Mouse (Mus musculus) intestine, embryonic 15.5 days (tissue): ENCODE data around the gene Arih1. TPM values are rescaled to one million over a fixed set of nuclear protein-coding genes. Genes with fewer than 3 reads are reported as not detected.

Experiments used
- ATAC-seq: fragments of 200-750 bp; cut with Nextera tagmentation; 2 replicates; pipeline ENCODE4 v1.8.0; 2017; ENCODE audit warnings: moderate TSS enrichment, moderate library complexity
- H3K27ac ChIP-seq: fragments of 300-500 bp; sonication (generic); 2 replicates; pipeline ENCODE4 v1.5.1; 2015; ENCODE audit warnings: mild to moderate bottlenecking, inconsistent platforms
- H3K27me3 ChIP-seq: fragments of 300-500 bp; sonication (generic); replicated peaks from 2 replicates; pipeline ENCODE4 v1.6.1; 2015; ENCODE audit warnings: inconsistent platforms
- H3K36me3 ChIP-seq: fragments of 300-500 bp; sonication (generic); 2 replicates; pipeline ENCODE4 v1.6.1; 2015; ENCODE audit warnings: inconsistent platforms
- H3K4me1 ChIP-seq: fragments of 300-500 bp; sonication (generic); replicated peaks from 2 replicates; pipeline ENCODE4 v1.6.1; 2015; ENCODE audit warnings: inconsistent platforms
- H3K4me2 ChIP-seq: fragments of 300-500 bp; sonication (generic); replicated peaks from 2 replicates; pipeline ENCODE4 v1.6.1; 2015; ENCODE audit warnings: mild to moderate bottlenecking, inconsistent platforms
- H3K4me3 ChIP-seq: fragments of 300-500 bp; sonication (generic); replicated peaks from 2 replicates; pipeline ENCODE4 v1.5.1; 2015; ENCODE audit warnings: inconsistent platforms
- H3K9ac ChIP-seq: fragments of 300-500 bp; sonication (generic); 2 replicates; pipeline ENCODE4 v1.6.1; 2015; ENCODE audit warnings: inconsistent platforms
- H3K9me3 ChIP-seq: fragments of 300-500 bp; sonication (generic); 2 replicates; pipeline ENCODE4 v1.6.1; 2016; ENCODE audit warnings: inconsistent platforms
- WGBS: fragments of 180-500 bp; shearing (Covaris S2); methylation state at CpG from one replicate; pipeline ENCODE4 v1.1.7; 2015; 5-methylcytosine and 5-hydroxymethylcytosine counted together
- polyA plus RNA-seq: library from polyadenylated mRNA; unstranded; fragments of >200 nt; fragmentation: Nextera tagmentation; extraction: Ambion mirVana; gene quantifications from 2 replicates; pipeline ENCODE4 v1.2.1, GENCODE M21; 2015

Arih1 gene
- polyA plus RNA-seq, 1 experiment from 2014 or later, result 11.5 TPM

DNA sequence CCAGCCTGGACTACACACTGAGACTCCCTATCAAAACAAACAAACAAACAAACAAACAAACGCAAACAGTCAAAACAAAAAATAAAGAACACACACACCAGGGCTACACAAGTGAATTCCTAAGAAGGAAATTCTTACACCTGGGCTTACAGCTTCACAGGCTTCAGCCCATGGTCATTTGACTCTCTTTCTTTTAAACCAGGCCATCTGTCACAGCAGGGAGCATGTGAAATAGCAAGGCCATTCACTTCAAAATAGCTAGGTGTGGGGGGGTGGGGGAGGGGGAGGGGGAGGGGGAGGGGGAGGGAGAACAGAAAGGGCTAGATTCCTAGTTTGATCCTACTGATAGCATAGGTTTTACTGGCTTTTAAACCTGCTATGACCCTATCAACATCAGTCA is 21.7 kb upstream of the Arih1 start:
- 49% methylated on average over 1 of the region's 1 CpGs for WGBS
- ATAC-seq, result no peak
- no peak overlapping the region for H3K4me3 ChIP-seq

DNA sequence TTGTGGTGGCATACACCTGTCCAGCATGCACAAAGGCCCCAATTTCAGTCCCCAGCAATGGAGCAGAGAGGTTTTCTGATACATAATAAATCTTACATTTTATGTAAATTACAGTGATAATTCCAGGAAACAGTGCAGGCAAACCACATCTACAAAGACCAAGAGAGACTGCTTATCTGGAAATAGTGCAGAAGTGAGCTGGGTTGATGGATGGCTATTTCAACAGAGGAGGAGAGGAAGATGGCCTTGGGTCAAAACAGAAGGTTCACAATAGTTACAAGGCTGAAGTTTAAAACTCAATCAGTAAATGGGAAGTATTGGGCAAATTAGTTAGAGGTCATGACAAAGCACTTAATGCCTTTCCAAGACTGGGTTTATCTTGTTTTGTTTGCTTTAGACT is 913 bp upstream of the Arih1 start:
- Histone ChIP-seq H3K4me1 (no peaks in the 10 kb centered on the region), H3K9ac (peak overlapping the region; percentile 56), H3K27ac (peak overlapping the region; percentile 99; the same call in 1 of the 2 replicates), H3K27me3 (no peaks in the 10 kb centered on the region), H3K4me2 (peak overlapping the region; percentile 66), H3K4me3 (peak overlapping the region; percentile 96), H3K36me3 (no peaks in the 10 kb centered on the region), H3K9me3 (no peaks in the 10 kb centered on the region)
- no peak for ATAC-seq

More for the DNA sequence above, 21.7 kb upstream of the Arih1 start:
- no peaks in the 10 kb centered on the region for H3K27me3 ChIP-seq
- no peaks in the 10 kb centered on the region for H3K9me3 ChIP-seq
- H3K4me1 ChIP-seq, result no peaks in the 10 kb centered on the region
- H3K9ac ChIP-seq, result no peak overlapping the region
- H3K4me2 ChIP-seq, result no peak overlapping the region
- H3K36me3 ChIP-seq, result no peaks in the 10 kb centered on the region
- H3K27ac ChIP-seq, result no peak overlapping the region

DNA sequence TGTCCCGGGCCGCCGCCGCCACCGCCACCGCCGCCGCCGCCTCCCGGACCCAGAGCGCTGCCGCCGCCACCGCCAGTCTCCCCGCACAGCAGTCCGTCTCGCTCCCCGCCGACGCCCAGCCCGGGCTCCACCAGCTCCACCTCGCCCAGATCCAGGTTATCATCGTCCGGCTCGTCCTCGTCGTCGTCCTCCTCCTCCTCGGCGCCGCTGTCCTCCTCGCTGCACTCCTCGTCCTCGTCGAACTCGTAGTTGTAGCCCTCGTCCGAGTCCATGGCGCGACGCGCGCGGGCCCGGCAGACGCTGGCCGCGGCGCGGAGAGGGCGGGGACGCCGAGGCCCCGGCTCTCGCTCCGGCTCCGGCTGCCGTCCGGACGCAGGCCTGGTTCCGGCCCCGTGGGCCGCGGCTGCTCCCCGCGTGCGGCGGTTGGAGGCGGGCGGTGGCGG is 321 bp downstream of the Arih1 start:
- Histone ChIP-seq H3K4me1 (no peaks in the 10 kb centered on the region), H3K27ac (peak overlapping the region; percentile 99), H3K4me2 (peak overlapping the region; percentile 74), H3K9me3 (no peaks in the 10 kb centered on the region), H3K4me3 (peak overlapping the region; percentile 96), H3K36me3 (no peaks in the 10 kb centered on the region), H3K9ac (peak overlapping the region; percentile 97), H3K27me3 (no peaks in the 10 kb centered on the region)
- WGBS, result under 1% methylated on average over 61 of the region's 71 CpGs
- peak; percentile 81 for ATAC-seq

DNA sequence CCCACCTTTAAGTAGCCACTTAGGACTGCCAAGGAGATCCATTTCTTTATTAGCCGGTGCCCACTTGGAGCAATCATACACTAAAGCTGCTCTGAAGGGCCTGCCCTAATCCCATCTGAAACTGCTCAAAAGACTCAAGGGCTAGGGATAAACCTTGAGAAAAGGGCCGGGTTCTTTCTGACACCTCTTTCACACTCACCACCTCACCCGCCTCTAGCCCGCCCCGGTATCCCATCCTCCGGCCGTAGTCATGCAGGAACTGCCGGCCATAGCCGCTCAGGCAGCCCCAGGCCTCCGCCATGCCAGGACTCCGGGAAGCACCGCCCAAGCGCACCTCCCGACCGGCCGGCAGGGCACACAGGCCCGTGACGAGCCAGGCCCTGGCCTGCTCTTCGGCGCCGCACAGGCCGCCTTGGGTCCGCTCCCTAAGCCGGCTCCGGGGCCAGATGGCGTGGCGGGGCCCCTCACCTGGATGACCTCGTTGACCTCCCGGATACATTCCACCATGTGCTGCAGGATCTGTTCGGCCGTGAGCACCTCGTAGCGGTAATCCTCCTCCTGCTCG is 825 bp downstream of the Arih1 start:
- under 1% methylated on average over 34 of the region's 34 CpGs for WGBS
- Histone ChIP-seq H3K4me3 (peak overlapping the region; percentile 96), H3K27ac (peak overlapping the region; percentile 99), H3K4me2 (peak overlapping the region; percentile 74), H3K9ac (peak overlapping the region; percentile 97), H3K4me1 (no peaks in the 10 kb centered on the region), H3K9me3 (no peaks in the 10 kb centered on the region), H3K36me3 (no peaks in the 10 kb centered on the region), H3K27me3 (no peaks in the 10 kb centered on the region)
- ATAC-seq, result peak; percentile 48

DNA sequence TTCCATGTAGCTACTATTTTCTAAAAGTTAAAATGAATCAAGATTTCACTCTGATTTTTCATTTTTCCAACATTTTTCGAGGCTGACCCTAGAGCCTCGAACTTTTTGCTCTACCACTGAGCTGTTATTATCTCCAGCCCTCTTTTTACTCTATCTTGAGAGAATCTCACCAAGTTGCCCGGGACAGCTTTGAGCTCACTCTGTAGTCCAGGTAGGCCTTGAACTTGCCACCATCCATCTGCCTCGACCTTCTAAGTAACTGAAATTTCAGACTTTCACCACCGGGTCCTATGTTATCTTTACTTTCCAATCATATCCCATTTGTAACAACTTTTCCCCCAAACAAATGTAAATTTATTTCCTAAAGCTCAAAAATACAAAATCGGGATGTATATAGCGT is 1.7 kb downstream of the Arih1 start:
- 12% methylated on average over 7 of the region's 7 CpGs for WGBS
- peak overlapping the region; percentile 74 for H3K4me2 ChIP-seq
- H3K27ac ChIP-seq, result no peak overlapping the region
- no peaks in the 10 kb centered on the region for H3K36me3 ChIP-seq
- H3K27me3 ChIP-seq, result no peaks in the 10 kb centered on the region
- 0 out of 2 replicates have a peak, but pooled peaks cover 3% of the 10 kb centered on the region for H3K4me1 ChIP-seq
- H3K9ac ChIP-seq, result peak overlapping the region; percentile 97
- peak overlapping the region; percentile 96 for H3K4me3 ChIP-seq
- no peaks in the 10 kb centered on the region for H3K9me3 ChIP-seq
- no peak for ATAC-seq

DNA sequence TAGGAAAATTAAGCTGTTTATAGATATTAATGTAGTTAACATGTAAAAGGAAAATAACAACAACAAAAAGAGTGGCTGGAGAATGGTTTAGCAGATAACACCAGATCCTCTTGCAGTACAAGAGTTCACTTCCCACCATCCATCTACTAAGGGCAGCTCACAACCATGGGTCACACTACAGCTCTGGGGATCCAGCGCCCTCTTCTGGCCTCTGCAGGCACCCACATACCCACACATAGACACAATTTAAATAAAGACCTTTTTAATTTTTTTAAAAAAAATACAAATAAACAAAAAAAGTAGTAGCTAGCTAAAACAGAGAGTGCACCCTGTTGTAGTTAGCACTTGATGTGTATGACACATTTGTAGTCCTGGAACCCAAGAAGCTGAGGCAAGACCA is 4.0 kb downstream of the Arih1 start:
- H3K9me3 ChIP-seq, result no peaks in the 10 kb centered on the region
- no peak overlapping the region for H3K9ac ChIP-seq
- H3K4me1 ChIP-seq, result 0 out of 2 replicates have a peak, but pooled peaks cover 3% of the 10 kb centered on the region
- WGBS, result 23% methylated on average over 1 of the region's 1 CpGs
- H3K27me3 ChIP-seq, result no peaks in the 10 kb centered on the region
- ATAC-seq, result no peak
- H3K4me2 ChIP-seq, result no peak overlapping the region
- H3K36me3 ChIP-seq, result no peaks in the 10 kb centered on the region
- H3K27ac ChIP-seq, result no peak overlapping the region
- H3K4me3 ChIP-seq, result no peak overlapping the region

DNA sequence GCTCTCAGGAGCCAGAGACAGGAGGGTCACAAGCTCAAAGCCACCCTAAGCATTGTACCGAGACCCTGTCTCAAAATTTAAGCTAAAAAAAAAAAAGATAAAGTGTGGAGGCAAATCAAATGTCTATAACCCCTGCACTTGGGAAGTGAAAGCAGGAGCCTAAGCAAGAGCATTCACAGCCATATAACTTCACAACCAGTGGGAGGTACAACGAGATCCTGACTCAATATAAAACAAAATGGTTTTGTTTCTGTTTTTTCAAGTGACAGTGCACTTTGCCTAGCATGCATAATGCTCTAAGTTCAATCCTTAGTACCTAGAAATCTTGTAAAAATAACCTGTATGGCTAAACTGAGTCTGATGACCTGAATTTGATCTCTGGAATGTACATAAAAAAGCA is 9.8 kb downstream of the Arih1 start:
- Histone ChIP-seq H3K4me2 (no peak overlapping the region), H3K9ac (no peak overlapping the region), H3K9me3 (no peaks in the 10 kb centered on the region), H3K4me3 (no peak overlapping the region), H3K36me3 (no peaks in the 10 kb centered on the region), H3K4me1 (0 out of 2 replicates have a peak, but pooled peaks cover 3% of the 10 kb centered on the region), H3K27ac (no peak overlapping the region), H3K27me3 (no peaks in the 10 kb centered on the region)
- 86% methylated on average over 2 of the region's 2 CpGs for WGBS
- ATAC-seq, result no peak

DNA sequence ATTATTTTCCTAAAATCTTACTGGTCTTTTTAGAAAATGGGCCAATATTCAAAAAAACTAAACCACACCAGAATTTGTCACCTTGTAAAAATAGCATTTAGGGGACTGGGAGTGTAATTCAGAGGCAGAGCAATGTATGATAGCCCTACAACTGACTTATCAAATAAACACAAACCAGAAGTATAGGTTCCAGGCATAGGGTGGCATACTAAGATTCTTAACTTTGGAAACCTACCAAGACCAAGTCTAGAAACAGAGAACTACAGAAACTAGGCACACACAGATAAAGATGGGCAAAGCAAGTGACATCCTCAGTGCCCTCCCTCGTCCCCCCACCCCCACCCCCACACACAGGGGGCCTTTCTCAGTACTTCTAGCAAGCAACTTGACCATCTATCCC is 11.6 kb downstream of the Arih1 start:
- H3K4me2 ChIP-seq, result no peak overlapping the region
- no peaks in the 10 kb centered on the region for H3K9me3 ChIP-seq
- H3K27me3 ChIP-seq, result no peaks in the 10 kb centered on the region
- no peak overlapping the region for H3K9ac ChIP-seq
- H3K4me3 ChIP-seq, result no peak overlapping the region
- no peaks in the 10 kb centered on the region for H3K36me3 ChIP-seq
- WGBS, result 90% methylated on average over 1 of the region's 1 CpGs
- no peak overlapping the region for H3K27ac ChIP-seq
- H3K4me1 ChIP-seq, result 0 out of 2 replicates have a peak, but pooled peaks cover under 1% of the 10 kb centered on the region
- ATAC-seq, result no peak

DNA sequence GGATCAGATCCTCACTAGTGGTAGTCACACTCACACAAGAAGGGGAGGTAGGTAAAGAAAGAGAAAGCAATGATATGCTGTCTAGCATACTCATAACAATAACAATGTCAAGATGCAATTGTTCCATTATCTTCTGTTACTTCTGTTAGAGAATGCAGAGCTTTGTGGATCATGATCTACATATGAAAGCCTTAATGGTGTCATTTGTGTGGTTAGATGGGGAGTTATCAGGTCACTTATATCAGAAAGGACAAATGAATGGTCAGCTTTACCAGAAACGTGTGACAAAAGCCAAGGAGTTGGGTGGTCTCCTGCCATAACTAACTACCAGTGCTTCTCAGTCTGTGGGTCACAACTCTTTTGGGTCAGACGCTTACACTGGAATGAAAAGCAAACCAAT is 13.2 kb downstream of the Arih1 start:
- WGBS, result 85% methylated on average over 2 of the region's 2 CpGs
- no peak for ATAC-seq
- Histone ChIP-seq H3K36me3 (no peaks in the 10 kb centered on the region), H3K9me3 (no peaks in the 10 kb centered on the region), H3K27me3 (no peaks in the 10 kb centered on the region), H3K27ac (no peak overlapping the region), H3K9ac (no peak overlapping the region), H3K4me3 (no peak overlapping the region), H3K4me1 (no peaks in the 10 kb centered on the region), H3K4me2 (no peak overlapping the region)

DNA sequence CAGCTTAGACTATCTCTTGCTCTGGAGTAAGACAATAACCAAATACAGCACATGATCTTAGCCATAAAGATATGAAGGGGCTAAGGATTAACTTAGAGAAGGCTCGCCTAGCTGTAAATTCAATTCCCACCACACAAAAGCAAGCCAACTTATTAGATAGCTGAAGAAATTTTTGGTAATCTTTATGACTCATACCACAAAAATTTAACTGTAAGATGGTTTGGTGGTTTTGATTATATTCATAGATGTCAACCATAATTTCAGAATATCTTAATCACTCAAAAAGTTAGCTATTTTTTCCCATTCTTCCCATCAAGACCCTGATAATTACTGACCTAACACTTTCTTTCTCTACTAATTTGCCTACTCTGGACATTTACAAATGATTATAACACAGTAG is 17.0 kb downstream of the Arih1 start:
- Histone ChIP-seq H3K27me3 (no peaks in the 10 kb centered on the region), H3K27ac (no peak overlapping the region), H3K9ac (no peak overlapping the region), H3K9me3 (no peaks in the 10 kb centered on the region), H3K4me3 (no peak overlapping the region), H3K36me3 (no peaks in the 10 kb centered on the region), H3K4me1 (no peaks in the 10 kb centered on the region), H3K4me2 (no peak overlapping the region)
- 54% methylated on average over 1 of the region's 1 CpGs for WGBS
- no peak for ATAC-seq

DNA sequence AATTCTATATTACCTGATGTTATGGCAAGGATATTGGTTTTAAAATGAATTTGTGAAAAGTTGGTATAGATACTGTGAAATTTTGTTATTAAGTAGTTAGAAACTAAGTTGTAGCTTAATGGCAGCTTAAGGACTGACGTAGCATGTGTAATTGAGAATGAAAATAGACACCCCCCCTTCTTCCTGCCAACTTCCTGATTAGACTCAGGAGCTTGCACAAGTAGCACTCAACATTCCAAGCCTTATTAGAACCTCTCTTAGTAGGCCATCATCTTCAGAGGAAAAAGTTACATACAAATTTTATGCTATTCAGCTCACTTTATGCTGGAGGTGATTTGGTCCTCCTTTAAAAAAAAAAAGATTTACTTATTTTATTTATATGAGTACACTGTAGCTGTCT is 22.1 kb downstream of the Arih1 start:
- no peaks in the 10 kb centered on the region for H3K4me1 ChIP-seq
- H3K9ac ChIP-seq, result no peak overlapping the region
- no peak overlapping the region for H3K4me3 ChIP-seq
- WGBS, result 86% methylated on average over 1 of the region's 1 CpGs
- no peak for ATAC-seq
- H3K9me3 ChIP-seq, result no peaks in the 10 kb centered on the region
- H3K27me3 ChIP-seq, result no peaks in the 10 kb centered on the region
- no peak overlapping the region for H3K4me2 ChIP-seq
- no peaks in the 10 kb centered on the region for H3K36me3 ChIP-seq
- H3K27ac ChIP-seq, result no peak overlapping the region

DNA sequence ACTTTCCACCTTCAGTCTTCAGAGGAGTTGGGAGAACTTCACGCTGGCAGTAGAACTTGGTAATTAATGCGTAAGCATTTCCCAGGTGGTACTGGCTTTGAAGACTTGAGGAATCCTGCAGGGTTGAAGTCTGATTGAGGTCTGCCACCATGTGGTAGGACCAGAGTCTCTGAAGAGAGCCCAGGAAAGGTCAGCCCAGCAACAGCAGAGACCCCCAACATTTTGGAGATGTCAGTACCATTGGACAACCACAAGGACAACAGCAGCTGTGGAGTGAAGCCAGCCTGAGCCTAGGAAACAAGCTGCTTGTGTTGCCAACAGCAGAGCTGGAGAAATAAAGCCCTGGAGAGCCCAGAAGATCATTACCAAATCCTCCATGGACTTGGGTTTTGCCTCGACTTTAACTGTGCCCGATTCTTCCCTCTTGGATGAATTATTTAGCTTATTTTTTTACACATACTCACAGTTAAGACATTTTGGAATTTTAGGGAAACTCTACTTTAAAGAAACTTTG is 27.4 kb downstream of the Arih1 start:
- no peaks in the 10 kb centered on the region for H3K27me3 ChIP-seq
- 73% methylated on average over 4 of the region's 4 CpGs for WGBS
- H3K4me2 ChIP-seq, result no peak overlapping the region
- no peak overlapping the region for H3K4me3 ChIP-seq
- no peaks in the 10 kb centered on the region for H3K9me3 ChIP-seq
- no peak overlapping the region for H3K27ac ChIP-seq
- H3K9ac ChIP-seq, result no peak overlapping the region
- no peaks in the 10 kb centered on the region for H3K4me1 ChIP-seq
- ATAC-seq, result no peak
- H3K36me3 ChIP-seq, result no peaks in the 10 kb centered on the region

DNA sequence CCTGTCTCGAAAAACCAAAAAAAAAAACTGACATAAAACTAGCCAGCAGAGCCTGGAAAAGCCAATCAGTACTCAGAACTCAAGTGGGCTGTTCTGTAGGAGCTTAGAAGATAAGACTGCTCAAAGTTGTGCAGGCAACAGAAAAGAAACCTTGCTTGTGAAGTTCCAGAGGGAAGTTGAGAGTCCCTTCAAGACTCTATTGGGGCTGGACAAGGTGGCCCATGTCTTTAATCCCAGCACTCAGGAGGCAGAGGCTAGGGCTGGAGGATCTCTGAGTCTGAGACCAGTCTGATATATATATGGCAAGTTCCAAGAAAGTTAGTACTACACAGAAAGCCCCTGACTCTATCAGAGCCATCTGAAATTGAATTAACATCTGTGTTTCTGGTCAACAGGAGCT is 28.0 kb downstream of the Arih1 start:
- ATAC-seq, result no peak
- no peaks in the 10 kb centered on the region for H3K27me3 ChIP-seq

More for the DNA sequence above, 28.0 kb downstream of the Arih1 start:
- Histone ChIP-seq H3K36me3 (no peaks in the 10 kb centered on the region), H3K4me1 (no peaks in the 10 kb centered on the region), H3K27ac (no peak overlapping the region), H3K9ac (no peak overlapping the region), H3K9me3 (no peaks in the 10 kb centered on the region), H3K4me3 (no peak overlapping the region), H3K4me2 (no peak overlapping the region)
- WGBS, result 90% methylated on average over 1 of the region's 1 CpGs
